Mouse (Mus musculus) liver, embryonic 15.5 days (tissue): ENCODE results near the gene Zfp488. TPM values are rescaled to one million over a fixed set of nuclear protein-coding genes. Genes with fewer than 3 reads are reported as not detected.

Source experiments
- ATAC-seq: fragments of 200-750 bp; cut with Nextera tagmentation; 2 replicates; pipeline ENCODE4 v1.8.0; 2017; ENCODE audit warnings: moderate number of reproducible peaks, mild to moderate bottlenecking, moderate library complexity; ENCODE audit not compliant: insufficient read depth
- H3K27ac ChIP-seq: fragments of 300-500 bp; sonication (generic); replicated peaks from 2 replicates; pipeline ENCODE4 v1.5.1; 2015; ENCODE audit warnings: mild to moderate bottlenecking, inconsistent platforms
- H3K27me3 ChIP-seq: fragments of 300-500 bp; sonication (generic); 2 replicates; pipeline ENCODE4 v1.6.1; 2015; ENCODE audit warnings: mild to moderate bottlenecking, inconsistent platforms
- H3K36me3 ChIP-seq: fragments of 300-500 bp; sonication (generic); replicated peaks from 2 replicates; pipeline ENCODE4 v1.6.1; 2015; ENCODE audit warnings: moderate library complexity, mild to moderate bottlenecking, inconsistent platforms
- H3K4me1 ChIP-seq: fragments of 300-500 bp; sonication (generic); replicated peaks from 2 replicates; pipeline ENCODE4 v1.6.1; 2015; ENCODE audit warnings: inconsistent platforms
- H3K4me2 ChIP-seq: fragments of 300-500 bp; sonication (generic); 2 replicates; pipeline ENCODE4 v1.6.1; 2015; ENCODE audit warnings: moderate library complexity, mild to moderate bottlenecking, inconsistent platforms
- H3K4me3 ChIP-seq: fragments of 300-500 bp; sonication (generic); replicated peaks from 2 replicates; pipeline ENCODE4 v1.5.1; 2015; ENCODE audit warnings: mild to moderate bottlenecking, inconsistent platforms
- H3K9ac ChIP-seq: fragments of 300-500 bp; sonication (generic); 2 replicates; pipeline ENCODE4 v1.6.1; 2015; ENCODE audit warnings: moderate library complexity, mild to moderate bottlenecking, inconsistent platforms
- H3K9me3 ChIP-seq: fragments of 300-500 bp; sonication (generic); replicated peaks from 2 replicates; pipeline ENCODE4 v1.6.1; 2016; ENCODE audit warnings: inconsistent platforms
- WGBS: fragments of 180-500 bp; shearing (Covaris S2); methylation state at CpG from one replicate; pipeline ENCODE4 v1.1.7; 2015; ENCODE audit warnings: mixed read lengths; ENCODE audit not compliant: insufficient replicate concordance; 5-methylcytosine and 5-hydroxymethylcytosine counted together
- polyA plus RNA-seq: library from polyadenylated mRNA; unstranded; fragments of >200 nt; fragmentation: Nextera tagmentation; extraction: Ambion mirVana; gene quantifications from 2 replicates; pipeline ENCODE4 v1.2.1, GENCODE M21; 2015

The Zfp488 gene
- polyA plus RNA-seq, 1 experiment from 2014 or later = not detected

DNA sequence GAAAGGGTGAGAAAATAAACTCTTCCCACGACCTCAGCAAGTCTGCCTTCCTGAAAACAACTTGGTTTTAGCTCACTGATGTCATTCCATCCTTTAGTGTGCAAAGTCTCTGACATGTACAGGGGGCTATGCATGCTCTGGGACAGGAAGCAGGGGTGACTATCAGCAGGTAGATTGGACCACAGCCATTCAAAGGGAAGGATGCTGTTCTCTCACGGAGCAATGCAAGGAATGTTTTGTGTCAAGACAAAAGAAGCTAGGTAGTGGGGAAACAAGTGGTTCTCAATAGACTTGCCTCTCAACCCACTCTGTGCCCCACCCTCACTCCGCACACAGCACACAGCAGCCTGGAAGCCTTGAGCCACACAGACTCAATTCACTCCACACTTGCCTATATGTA is 10.6 kb upstream of the Zfp488 start:
- Histone ChIP-seq H3K27ac (no peak overlapping the region), H3K9me3 (no peaks in the 10 kb centered on the region), H3K27me3 (no peaks in the 10 kb centered on the region), H3K4me2 (no peak overlapping the region), H3K9ac (no peak overlapping the region), H3K4me1 (no peaks in the 10 kb centered on the region), H3K36me3 (no peaks in the 10 kb centered on the region), H3K4me3 (no peak overlapping the region)
- no peak for ATAC-seq
- 42% methylated on average over 3 of the region's 3 CpGs for WGBS

DNA sequence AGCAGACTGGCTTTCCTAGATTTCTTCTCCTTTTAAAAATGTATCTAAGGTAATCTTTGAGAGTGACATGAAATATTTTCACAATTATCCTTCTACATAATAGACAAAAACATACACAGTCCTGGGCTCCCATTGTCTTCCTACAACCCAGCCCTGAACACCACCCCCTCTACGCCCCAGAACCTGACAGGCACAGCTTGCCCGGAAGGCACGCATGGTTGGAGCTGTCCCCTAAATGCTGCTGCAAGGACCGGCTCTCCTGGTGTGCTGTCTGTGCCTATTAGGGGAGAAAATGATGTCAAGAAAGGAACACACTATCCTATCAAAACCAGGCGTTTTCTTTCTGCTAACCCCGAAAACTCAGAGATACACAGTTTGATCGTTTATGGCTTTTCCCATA is 816 bp downstream of the Zfp488 start:
- Histone ChIP-seq H3K36me3 (no peaks in the 10 kb centered on the region), H3K4me2 (no peak overlapping the region), H3K27me3 (peaks cover 16% of the 10 kb centered on the region), H3K27ac (no peak overlapping the region), H3K9ac (no peak overlapping the region), H3K4me1 (no peaks in the 10 kb centered on the region), H3K4me3 (no peak overlapping the region), H3K9me3 (no peaks in the 10 kb centered on the region)
- no peak for ATAC-seq
- 45% methylated on average over 7 of the region's 7 CpGs for WGBS

DNA sequence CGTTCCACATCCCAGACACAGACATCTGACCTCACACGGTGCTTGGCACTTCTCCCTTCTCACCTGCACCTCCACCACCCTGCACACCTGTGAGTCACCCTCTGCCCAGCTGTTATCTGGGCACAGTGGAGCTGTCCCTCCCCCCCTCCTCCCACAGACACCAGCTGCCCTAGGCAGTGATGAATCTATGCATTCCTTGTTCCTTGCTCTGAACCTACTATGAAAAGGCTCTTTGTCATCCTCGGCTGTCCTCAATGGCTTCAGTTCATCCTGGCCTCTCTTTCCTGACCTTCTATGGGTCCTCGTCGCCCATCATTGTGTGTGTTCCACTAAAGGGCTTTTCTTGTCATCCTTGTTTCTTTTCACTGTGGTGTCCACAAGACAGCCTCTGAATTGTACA is 3.8 kb downstream of the Zfp488 start:
- 47% methylated on average over 5 of the region's 5 CpGs for WGBS

GRCm38 (mm10) chr14:33972679-33973078 is 5.9 kb downstream of the Zfp488 start:
- H3K4me2 ChIP-seq = no peak overlapping the region
- no peaks in the 10 kb centered on the region for H3K4me1 ChIP-seq
- no peaks in the 10 kb centered on the region for H3K9me3 ChIP-seq
- 39% methylated on average over 7 of the region's 7 CpGs for WGBS
- H3K27me3 ChIP-seq = peaks cover under 1% of the 10 kb centered on the region; the same call in 1 of the 2 replicates
- no peaks in the 10 kb centered on the region for H3K36me3 ChIP-seq
- H3K9ac ChIP-seq = no peak overlapping the region
- H3K4me3 ChIP-seq = no peak overlapping the region
- no peak for ATAC-seq
- no peak overlapping the region for H3K27ac ChIP-seq

More for the DNA sequence above, 3.8 kb downstream of the Zfp488 start:
- Histone ChIP-seq H3K4me2 (no peak overlapping the region), H3K4me3 (no peak overlapping the region), H3K9me3 (no peaks in the 10 kb centered on the region), H3K9ac (no peak overlapping the region), H3K36me3 (no peaks in the 10 kb centered on the region), H3K27me3 (peaks cover 16% of the 10 kb centered on the region), H3K27ac (no peak overlapping the region), H3K4me1 (no peaks in the 10 kb centered on the region)
- no peak for ATAC-seq

GRCm38 (mm10) chr14:33965675-33966074 is 12.9 kb downstream of the Zfp488 start:
- Histone ChIP-seq H3K4me1 (no peaks in the 10 kb centered on the region), H3K36me3 (no peaks in the 10 kb centered on the region), H3K4me3 (no peak overlapping the region), H3K27me3 (no peaks in the 10 kb centered on the region), H3K9ac (no peak overlapping the region), H3K27ac (no peak overlapping the region), H3K4me2 (no peak overlapping the region), H3K9me3 (no peaks in the 10 kb centered on the region)
- no peak for ATAC-seq
- 53% methylated on average over 7 of the region's 7 CpGs for WGBS

DNA sequence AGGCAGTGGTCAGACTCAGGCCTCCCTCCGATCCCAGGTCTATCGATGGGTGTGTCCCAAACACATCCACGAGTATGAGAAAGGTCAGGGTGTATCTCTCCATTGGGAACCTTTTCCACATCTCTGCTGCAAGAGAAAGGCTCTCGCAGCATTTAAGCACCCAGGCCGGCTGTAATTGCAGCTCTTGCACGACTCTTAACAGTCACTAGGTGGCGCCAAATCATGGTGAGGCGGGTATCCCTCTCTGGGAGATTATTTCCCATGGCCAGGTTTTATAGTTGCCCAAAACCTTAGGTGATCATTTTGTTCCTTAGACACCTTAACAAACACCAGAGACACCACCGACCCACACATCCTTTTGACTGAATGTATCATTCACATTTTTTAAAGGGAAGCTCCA is 19.2 kb downstream of the Zfp488 start:
- H3K27me3 ChIP-seq = no peaks in the 10 kb centered on the region
- no peaks in the 10 kb centered on the region for H3K9me3 ChIP-seq
- ATAC-seq = no peak
- H3K4me1 ChIP-seq = no peaks in the 10 kb centered on the region
- H3K4me2 ChIP-seq = no peak overlapping the region
- no peaks in the 10 kb centered on the region for H3K36me3 ChIP-seq
- no peak overlapping the region for H3K27ac ChIP-seq
- no peak overlapping the region for H3K9ac ChIP-seq
- H3K4me3 ChIP-seq = no peak overlapping the region
- 12% methylated on average over 9 of the region's 9 CpGs for WGBS

DNA sequence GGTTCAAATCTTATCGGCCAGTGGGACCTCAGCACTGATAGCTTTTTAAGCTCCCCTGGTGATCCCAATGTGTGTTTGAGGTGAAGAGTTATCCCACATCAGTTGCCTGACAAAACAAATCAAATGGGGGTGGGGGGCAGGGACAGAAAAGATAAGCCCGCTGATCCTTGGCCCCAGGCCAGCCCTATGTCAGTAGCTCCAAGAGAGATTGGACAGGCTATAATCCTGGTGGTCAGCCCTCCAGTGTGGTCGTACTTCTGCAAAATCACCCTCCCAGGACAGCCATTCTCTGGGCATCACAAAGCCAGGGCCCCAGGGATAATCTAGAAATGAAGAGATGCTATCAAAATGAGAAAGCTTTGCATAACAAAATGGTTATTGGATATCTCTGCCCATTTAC is 19.7 kb downstream of the Zfp488 start:
- H3K9me3 ChIP-seq = no peaks in the 10 kb centered on the region
- no peak overlapping the region for H3K4me2 ChIP-seq
- no peaks in the 10 kb centered on the region for H3K36me3 ChIP-seq
- 50% methylated on average over 3 of the region's 3 CpGs for WGBS
- H3K9ac ChIP-seq = no peak overlapping the region
- H3K4me3 ChIP-seq = no peak overlapping the region
- no peaks in the 10 kb centered on the region for H3K27me3 ChIP-seq
- H3K4me1 ChIP-seq = no peaks in the 10 kb centered on the region
- ATAC-seq = no peak
- no peak overlapping the region for H3K27ac ChIP-seq

DNA sequence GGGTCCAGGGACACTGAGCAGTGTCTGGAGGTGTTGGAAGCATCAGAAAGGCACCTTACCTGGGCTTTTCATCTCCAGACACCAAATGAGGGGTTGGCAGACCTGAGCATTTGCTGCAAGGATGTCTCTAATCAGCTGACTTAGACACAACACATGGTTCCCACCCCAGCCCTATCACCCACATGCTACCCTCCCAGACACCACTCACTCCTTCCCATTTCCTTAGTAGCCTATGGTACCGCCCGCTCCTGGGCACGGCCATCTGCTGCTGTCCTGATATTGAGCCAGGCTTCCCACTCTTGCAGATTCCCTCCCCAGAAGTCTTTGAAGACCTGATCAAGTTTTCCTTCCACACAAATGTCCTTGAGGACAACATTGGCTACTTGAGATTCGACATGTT is 20.4 kb downstream of the Zfp488 start:
- Histone ChIP-seq H3K4me3 (no peak overlapping the region), H3K27ac (no peak overlapping the region), H3K36me3 (no peaks in the 10 kb centered on the region), H3K9ac (no peak overlapping the region), H3K9me3 (no peaks in the 10 kb centered on the region), H3K4me1 (no peaks in the 10 kb centered on the region), H3K27me3 (no peaks in the 10 kb centered on the region), H3K4me2 (no peak overlapping the region)
- WGBS = 61% methylated on average over 4 of the region's 4 CpGs
- no peak for ATAC-seq

GRCm38 (mm10) chr14:33956055-33956454 is 22.5 kb downstream of the Zfp488 start:
- Histone ChIP-seq H3K4me1 (no peaks in the 10 kb centered on the region), H3K27me3 (no peaks in the 10 kb centered on the region), H3K4me2 (no peak overlapping the region), H3K9ac (no peak overlapping the region), H3K9me3 (no peaks in the 10 kb centered on the region), H3K27ac (no peak overlapping the region), H3K36me3 (no peaks in the 10 kb centered on the region), H3K4me3 (no peak overlapping the region)
- ATAC-seq = no peak
- 57% methylated on average over 13 of the region's 13 CpGs for WGBS

GRCm38 (mm10) chr14:33953761-33954160 is 24.8 kb downstream of the Zfp488 start, which contains the start of gene Rbp3:
Gene Rbp3 (plus strand): TSS chr14:33954003.
- 59% methylated on average over 5 of the region's 5 CpGs for WGBS
- ATAC-seq = no peak

GRCm38 (mm10) chr14:33952233-33952981 is 26.2 kb downstream of the Zfp488 start:
- H3K9me3 ChIP-seq = no peaks in the 10 kb centered on the region
- H3K27ac ChIP-seq = no peak overlapping the region
- H3K9ac ChIP-seq = no peak overlapping the region
- no peaks in the 10 kb centered on the region for H3K36me3 ChIP-seq
- H3K27me3 ChIP-seq = no peaks in the 10 kb centered on the region
- no peaks in the 10 kb centered on the region for H3K4me1 ChIP-seq
- WGBS = 41% methylated on average over 6 of the region's 6 CpGs
- no peak for ATAC-seq
- no peak overlapping the region for H3K4me3 ChIP-seq
- no peak overlapping the region for H3K4me2 ChIP-seq

More at GRCm38 (mm10) chr14:33953761-33954160, 24.8 kb downstream of the Zfp488 start, which contains the start of gene Rbp3:
- H3K9ac ChIP-seq = no peak within 1 kb of the TSS
- no peaks in the 10 kb centered on the region for H3K9me3 ChIP-seq
- no peaks in the 10 kb centered on the region for H3K4me1 ChIP-seq
- H3K27ac ChIP-seq = no peak within 1 kb of the TSS
- H3K27me3 ChIP-seq = no peaks in the 10 kb centered on the region
- H3K4me3 ChIP-seq = no peak within 1 kb of the TSS
- H3K4me2 ChIP-seq = no peak within 1 kb of the TSS
- no peaks in the 10 kb centered on the region for H3K36me3 ChIP-seq

- ATAC-seq = no peak
- Histone ChIP-seq H3K4me3 (no peak overlapping the region), H3K4me2 (no peak overlapping the region), H3K27ac (no peak overlapping the region), H3K27me3 (no peaks in the 10 kb centered on the region), H3K9me3 (no peaks in the 10 kb centered on the region), H3K36me3 (no peaks in the 10 kb centered on the region), H3K9ac (no peak overlapping the region), H3K4me1 (no peaks in the 10 kb centered on the region)
- 51% methylated on average over 6 of the region's 6 CpGs for WGBS
Measured at GRCm38 (mm10) chr14:33946125-33946524, 32.4 kb downstream of the Zfp488 start.
